Mouse (Mus musculus): ENCODE data around the gene Myl10. TPM values are rescaled to one million over a fixed set of nuclear protein-coding genes. Genes with fewer than 3 reads are reported as not detected.

Gene Myl10
- polyA plus RNA-seq (2021; fragmentation: Nextera tagmentation): not detected in 2 replicates
- long read RNA-seq, experiment 1, partial matches to known transcripts: 0 of 1 reads
- long read RNA-seq, experiment 1, other reads (novel, unspliced or antisense): 1 of 1 reads
- long read RNA-seq, experiment 2: 0 reads

GRCm38 (mm10) chr5:136692784-136693183 is at the start of gene Myl10:
Gene Myl10, plus strand, starts transcription at chr5:136693146.

Other genes with a start within 250 kb of the Myl10 start
- gene Cux1, start 125.7 kb upstream of the Myl10 start, polyA plus RNA-seq (2021; fragmentation: Nextera tagmentation): 16.4 and 39.4 TPM in 2 replicates
- gene Col26a1, start 190.1 kb downstream of the Myl10 start, polyA plus RNA-seq (2021; fragmentation: Nextera tagmentation): 0.53 and 1.1 TPM in 2 replicates
- gene Ift22, start 215.0 kb downstream of the Myl10 start, polyA plus RNA-seq (2021; fragmentation: Nextera tagmentation): 70.1 and 118 TPM in 2 replicates

Data from left cerebral cortex, adult 6 months (tissue).